Mouse (Mus musculus): ENCODE results near the gene Zfp462. TPM values are rescaled to one million over a fixed set of nuclear protein-coding genes. Genes with fewer than 3 reads are reported as not detected.

The Zfp462 gene
- polyA plus RNA-seq, 1 experiment, result 2.5 TPM

DNA sequence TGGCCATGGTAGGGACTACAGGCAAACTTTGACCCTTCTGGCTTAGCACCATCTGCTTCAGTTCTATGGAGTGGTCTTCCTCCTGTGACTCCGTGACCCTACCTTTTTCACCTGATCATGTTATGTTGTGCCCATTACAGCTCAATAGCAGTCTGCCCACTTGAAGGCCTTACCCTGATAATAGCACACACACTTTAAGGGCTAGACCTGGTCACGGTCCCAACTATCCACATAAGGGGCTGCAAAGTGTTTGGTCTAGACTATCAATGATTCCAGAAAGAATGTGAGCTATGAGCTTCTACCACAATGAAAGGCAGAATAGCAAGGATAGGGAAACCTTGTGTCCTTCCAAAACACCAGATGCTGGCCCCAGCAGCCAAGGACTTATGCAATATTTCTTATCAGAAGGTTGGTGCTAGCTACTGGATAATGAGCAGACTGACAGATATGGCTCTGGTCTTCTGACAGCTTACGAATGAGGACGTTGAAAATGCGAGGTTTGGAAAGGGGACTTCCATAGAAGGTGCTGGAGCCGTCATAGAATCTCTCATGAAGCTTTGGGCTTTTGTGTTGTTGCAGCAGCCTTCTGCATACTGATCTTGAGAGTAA, 139.3 kb downstream of the Zfp462 start:
- no peaks in the 10 kb centered on the region for H3K27me3 ChIP-seq (ENCODE audit: control insufficient read depth, insufficient read depth, low read length)
- no peak overlapping the region for H3K4me3 ChIP-seq (ENCODE audit: extremely low read depth, insufficient read depth, insufficient read length)
- H3K4me1 ChIP-seq (ENCODE audit: control insufficient read depth, insufficient read depth, insufficient read length), result no peaks in the 10 kb centered on the region
- no peak for DNase-seq (ENCODE audit: low read depth in 1 of 2, low spot score in 2 of 2)
- TF ChIP-seq CTCF (IDR thresholded peaks at IDR 0.05; ENCODE audit: extremely low read depth, insufficient read depth, insufficient read length, insufficient replicate concordance) (no peak), POLR2A (IDR thresholded peaks at IDR 0.05; ENCODE audit: low read depth, low read length) (no peak)
- no peak overlapping the region for H3K27ac ChIP-seq (ENCODE audit: insufficient read depth, low read length)
- H3K36me3 ChIP-seq (ENCODE audit: control insufficient read depth, insufficient read depth, low read length), result no peaks in the 10 kb centered on the region
- WGBS, result 90% methylated on average over 6 of the region's 6 CpGs

DNA sequence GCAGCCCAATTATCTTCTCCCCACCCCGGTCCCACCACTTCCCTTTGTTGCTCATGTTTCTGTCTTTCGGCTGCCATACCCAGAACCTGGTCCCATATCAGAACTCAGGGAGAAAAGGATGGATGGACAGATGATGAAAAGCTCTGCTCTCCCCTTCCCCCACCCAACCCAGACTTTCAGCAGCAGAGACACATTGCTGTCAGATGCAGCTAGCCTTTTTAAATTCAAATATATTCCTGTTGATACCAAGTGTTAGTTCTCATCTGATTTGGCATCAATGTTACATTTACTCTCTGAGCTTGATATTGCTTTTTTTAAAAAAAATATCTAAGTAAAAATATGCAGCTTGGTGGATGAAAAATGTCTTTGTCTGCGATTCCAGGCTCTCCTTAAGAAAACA, 143.3 kb downstream of the Zfp462 start:
- H3K4me3 ChIP-seq (ENCODE audit: extremely low read depth, insufficient read depth, insufficient read length), result no peak overlapping the region
- no peak for DNase-seq (ENCODE audit: low read depth in 1 of 2, low spot score in 2 of 2)
- no peaks in the 10 kb centered on the region for H3K36me3 ChIP-seq (ENCODE audit: control insufficient read depth, insufficient read depth, low read length)
- no peaks in the 10 kb centered on the region for H3K4me1 ChIP-seq (ENCODE audit: control insufficient read depth, insufficient read depth, insufficient read length)
- TF ChIP-seq POLR2A (IDR thresholded peaks at IDR 0.05; ENCODE audit: low read depth, low read length) (no peak), CTCF (IDR thresholded peaks at IDR 0.05; ENCODE audit: extremely low read depth, insufficient read depth, insufficient read length, insufficient replicate concordance) (no peak)
- WGBS, result 88% methylated on average over 3 of the region's 3 CpGs
- no peaks in the 10 kb centered on the region for H3K27me3 ChIP-seq (ENCODE audit: control insufficient read depth, insufficient read depth, low read length)
- H3K27ac ChIP-seq (ENCODE audit: insufficient read depth, low read length), result no peak overlapping the region

- Histone ChIP-seq H3K27ac (ENCODE audit: insufficient read depth, low read length) (no peak overlapping the region), H3K4me3 (ENCODE audit: extremely low read depth, insufficient read depth, insufficient read length) (no peak overlapping the region), H3K27me3 (ENCODE audit: control insufficient read depth, insufficient read depth, low read length) (no peaks in the 10 kb centered on the region), H3K4me1 (ENCODE audit: control insufficient read depth, insufficient read depth, insufficient read length) (no peaks in the 10 kb centered on the region), H3K36me3 (ENCODE audit: control insufficient read depth, insufficient read depth, low read length) (no peaks in the 10 kb centered on the region)
- no peak for DNase-seq (ENCODE audit: low read depth in 1 of 2, low spot score in 2 of 2)
- TF ChIP-seq CTCF (IDR thresholded peaks at IDR 0.05; ENCODE audit: extremely low read depth, insufficient read depth, insufficient read length, insufficient replicate concordance) (no peak), POLR2A (IDR thresholded peaks at IDR 0.05; ENCODE audit: low read depth, low read length) (no peak)
- 81% methylated on average over 6 of the region's 6 CpGs for WGBS
These were observed 144.1 kb downstream of the Zfp462 start for GRCm38 (mm10) chr4:55088922-55089321.

DNA sequence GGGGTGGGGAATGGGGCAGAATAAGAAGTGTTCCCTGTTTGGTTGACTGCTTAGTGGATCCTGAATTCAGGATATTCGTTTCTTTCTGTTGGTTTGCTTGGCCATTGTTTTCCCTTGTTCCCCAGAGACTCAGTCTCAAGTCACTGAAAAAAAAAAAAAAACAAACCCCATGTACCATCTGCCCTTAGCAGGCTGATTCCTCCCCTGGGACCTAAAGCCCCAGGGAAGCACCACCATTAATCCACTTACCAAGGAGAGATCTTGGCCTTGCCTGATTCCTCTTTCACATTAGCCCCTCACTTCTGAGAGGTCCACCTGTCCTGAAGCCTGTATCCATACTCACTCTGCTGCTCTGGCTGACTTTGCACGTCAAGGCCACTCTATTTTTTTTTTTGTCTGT, 152.3 kb downstream of the Zfp462 start:
- Histone ChIP-seq H3K27me3 (ENCODE audit: control insufficient read depth, insufficient read depth, low read length) (no peaks in the 10 kb centered on the region), H3K36me3 (ENCODE audit: control insufficient read depth, insufficient read depth, low read length) (no peaks in the 10 kb centered on the region), H3K4me3 (ENCODE audit: extremely low read depth, insufficient read depth, insufficient read length) (no peak overlapping the region), H3K4me1 (ENCODE audit: control insufficient read depth, insufficient read depth, insufficient read length) (peaks cover 2% of the 10 kb centered on the region; the same call in 1 of the 2 replicates), H3K27ac (ENCODE audit: insufficient read depth, low read length) (no peak overlapping the region)
- 43% methylated on average over 2 of the region's 2 CpGs for WGBS
- no peak for DNase-seq (ENCODE audit: low read depth in 1 of 2, low spot score in 2 of 2)
- no peak for TF ChIP-seq POLR2A (IDR thresholded peaks at IDR 0.05; ENCODE audit: low read depth, low read length)
- TF ChIP-seq CTCF (IDR thresholded peaks at IDR 0.05; ENCODE audit: extremely low read depth, insufficient read depth, insufficient read length, insufficient replicate concordance), result no peak

- no peak overlapping the region for H3K4me3 ChIP-seq (ENCODE audit: extremely low read depth, insufficient read depth, insufficient read length)
- no peaks in the 10 kb centered on the region for H3K27me3 ChIP-seq (ENCODE audit: control insufficient read depth, insufficient read depth, low read length)
- H3K36me3 ChIP-seq (ENCODE audit: control insufficient read depth, insufficient read depth, low read length), result no peaks in the 10 kb centered on the region
- no peak for DNase-seq (ENCODE audit: low read depth in 1 of 2, low spot score in 2 of 2)
- no peak overlapping the region for H3K27ac ChIP-seq (ENCODE audit: insufficient read depth, low read length)
- 68% methylated on average over 6 of the region's 6 CpGs for WGBS
- TF ChIP-seq CTCF (IDR thresholded peaks at IDR 0.05; ENCODE audit: extremely low read depth, insufficient read depth, insufficient read length, insufficient replicate concordance) (no peak), POLR2A (IDR thresholded peaks at IDR 0.05; ENCODE audit: low read depth, low read length) (no peak)
- peaks cover 2% of the 10 kb centered on the region; the same call in 1 of the 2 replicates for H3K4me1 ChIP-seq (ENCODE audit: control insufficient read depth, insufficient read depth, insufficient read length)
These were observed 153.5 kb downstream of the Zfp462 start for GRCm38 (mm10) chr4:55098366-55098765.

DNA sequence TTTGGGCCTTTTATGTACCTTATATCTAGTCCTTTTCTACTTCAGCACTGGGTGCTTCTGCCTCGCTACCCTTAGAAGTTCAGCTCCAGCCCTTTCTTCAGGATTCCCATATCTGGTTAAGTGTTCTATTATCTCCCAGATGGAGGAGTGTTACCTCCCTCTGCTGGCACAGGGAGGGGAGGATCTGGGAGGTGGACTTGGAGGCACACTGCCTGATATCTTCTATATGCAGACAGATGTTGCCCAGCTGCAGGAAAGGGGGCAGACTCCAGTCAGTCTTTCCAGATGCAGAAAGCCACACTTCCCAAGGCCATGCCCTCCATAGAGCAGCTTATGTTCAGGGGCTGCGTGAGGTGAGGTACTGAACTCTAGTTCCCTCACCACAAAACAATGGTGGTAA, 156.0 kb downstream of the Zfp462 start:
- H3K36me3 ChIP-seq (ENCODE audit: control insufficient read depth, insufficient read depth, low read length), result no peaks in the 10 kb centered on the region
- H3K4me1 ChIP-seq (ENCODE audit: control insufficient read depth, insufficient read depth, insufficient read length), result no peaks in the 10 kb centered on the region; the same call in 1 of the 2 replicates
- H3K27me3 ChIP-seq (ENCODE audit: control insufficient read depth, insufficient read depth, low read length), result no peaks in the 10 kb centered on the region
- TF ChIP-seq POLR2A (IDR thresholded peaks at IDR 0.05; ENCODE audit: low read depth, low read length) (no peak), CTCF (IDR thresholded peaks at IDR 0.05; ENCODE audit: extremely low read depth, insufficient read depth, insufficient read length, insufficient replicate concordance) (no peak)
- H3K4me3 ChIP-seq (ENCODE audit: extremely low read depth, insufficient read depth, insufficient read length), result no peak overlapping the region
- no peak overlapping the region for H3K27ac ChIP-seq (ENCODE audit: insufficient read depth, low read length)
- no peak for DNase-seq (ENCODE audit: low read depth in 1 of 2, low spot score in 2 of 2)
- 92% methylated on average over 2 of the region's 2 CpGs for WGBS

GRCm38 (mm10) chr4:55101601-55102000, 156.8 kb downstream of the Zfp462 start:
- Histone ChIP-seq H3K36me3 (ENCODE audit: control insufficient read depth, insufficient read depth, low read length) (no peaks in the 10 kb centered on the region), H3K27ac (ENCODE audit: insufficient read depth, low read length) (no peak overlapping the region), H3K4me3 (ENCODE audit: extremely low read depth, insufficient read depth, insufficient read length) (no peak overlapping the region), H3K4me1 (ENCODE audit: control insufficient read depth, insufficient read depth, insufficient read length) (no peaks in the 10 kb centered on the region; the same call in 1 of the 2 replicates), H3K27me3 (ENCODE audit: control insufficient read depth, insufficient read depth, low read length) (no peaks in the 10 kb centered on the region)
- no peak for DNase-seq (ENCODE audit: low read depth in 1 of 2, low spot score in 2 of 2)
- 84% methylated on average over 9 of the region's 9 CpGs for WGBS
- TF ChIP-seq CTCF (IDR thresholded peaks at IDR 0.05; ENCODE audit: extremely low read depth, insufficient read depth, insufficient read length, insufficient replicate concordance) (no peak), POLR2A (IDR thresholded peaks at IDR 0.05; ENCODE audit: low read depth, low read length) (no peak)
